Mouse (Mus musculus): ENCODE measurements at regions not wholly inside any gene's neighbourhood (a gene's known extent, or its start where the extent isn't known, plus 50 kb on each side); places are given as distances from the start of the nearest gene placed in this dataset.

GRCm38 (mm10) chr12:8402084-8402483 is 88.9 kb downstream of the Hs1bp3 start:
- TF ChIP-seq POLR2A (IDR thresholded peaks at IDR 0.05; ENCODE audit: control insufficient read depth, low read depth, low read length) (no peak), CTCF (IDR thresholded peaks at IDR 0.05; ENCODE audit: control insufficient read depth, insufficient read depth, insufficient replicate concordance, low read depth, low read length) (no peak)

Measured in testis, adult 2 months (tissue).